Mouse (Mus musculus) adrenal gland, postnatal 14 days (tissue): Measurements from ENCODE around the gene Batf3. TPM values are rescaled to one million over a fixed set of nuclear protein-coding genes. Genes with fewer than 3 reads are reported as not detected.

Experiments used
- DNase-seq: peaks from one replicate; pipeline ENCODE4 v3.0.0; 2021; ENCODE audit warnings: mixed read lengths
- long read RNA-seq, 2 experiments: library from polyadenylated mRNA; stranded (forward); transcript quantifications; one replicate each; pipeline ENCODE4 v2.0.0; 2021
- total RNA-seq: library from RNA; stranded (reverse); gene quantifications from 2 replicates; pipeline ENCODE4 v1.2.3, GENCODE M21; 2021

Batf3 gene
- 2.0 and 5.2 TPM in 2 replicates for total RNA-seq
- long read RNA-seq, experiment 1, partial matches to known transcripts: 0 of 3 reads
- long read RNA-seq, experiment 1, other reads (novel, unspliced or antisense): 0 of 3 reads
- long read RNA-seq, experiment 2, partial matches to known transcripts: 0 of 2 reads
- long read RNA-seq, experiment 2, other reads (novel, unspliced or antisense): 1 of 2 reads

DNA sequence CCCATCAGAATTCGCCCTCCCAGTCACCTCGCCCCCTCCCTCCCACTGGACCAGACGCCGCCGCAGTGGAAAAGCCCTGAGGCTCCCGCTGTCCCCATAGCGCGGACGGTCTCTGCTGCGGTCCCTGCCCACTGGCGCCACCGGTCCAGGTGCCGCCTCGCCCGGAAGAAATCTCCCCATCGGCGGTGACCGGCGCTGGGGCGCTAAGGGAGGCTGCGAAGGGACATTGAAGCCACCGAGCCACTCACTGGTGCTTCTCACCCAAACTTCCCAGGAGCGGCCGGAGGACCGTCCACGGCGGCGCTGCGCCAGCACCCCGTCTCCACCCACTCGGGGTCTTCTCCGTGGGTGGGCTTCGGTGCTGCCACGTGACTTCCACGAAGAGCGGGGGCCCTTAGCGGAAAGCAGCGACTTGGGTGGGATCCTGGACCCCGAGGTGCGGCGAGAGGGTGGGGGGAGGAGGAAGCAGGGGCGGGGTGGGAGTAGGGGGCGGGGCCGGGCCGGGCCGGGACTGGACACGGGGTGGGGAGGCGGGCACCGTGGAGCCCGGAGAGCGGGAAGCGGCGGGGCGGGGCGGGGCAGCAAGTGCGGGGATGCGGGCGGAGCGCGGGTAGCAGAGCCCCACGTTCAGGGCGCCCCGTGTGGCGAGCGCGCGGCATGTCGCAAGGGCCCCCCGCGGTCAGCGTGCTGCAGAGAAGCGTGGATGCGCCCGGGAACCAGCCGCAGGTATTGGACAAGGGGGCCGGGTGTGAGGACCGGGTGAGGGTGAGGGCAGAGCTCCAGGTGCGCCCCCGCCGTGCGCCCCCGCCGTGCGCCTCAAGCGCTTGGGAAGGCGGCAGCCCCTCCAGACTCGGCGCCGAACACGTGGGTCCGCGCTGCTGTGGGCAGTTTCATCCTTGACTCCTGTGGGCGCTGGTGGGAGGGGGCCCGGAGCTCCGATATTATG lies at the start of gene Batf3:
Gene Batf3 (plus strand): TSS at position 46 of the 946 bp plus-strand sequence.
- DNase-seq: peak; percentile 69

DNA sequence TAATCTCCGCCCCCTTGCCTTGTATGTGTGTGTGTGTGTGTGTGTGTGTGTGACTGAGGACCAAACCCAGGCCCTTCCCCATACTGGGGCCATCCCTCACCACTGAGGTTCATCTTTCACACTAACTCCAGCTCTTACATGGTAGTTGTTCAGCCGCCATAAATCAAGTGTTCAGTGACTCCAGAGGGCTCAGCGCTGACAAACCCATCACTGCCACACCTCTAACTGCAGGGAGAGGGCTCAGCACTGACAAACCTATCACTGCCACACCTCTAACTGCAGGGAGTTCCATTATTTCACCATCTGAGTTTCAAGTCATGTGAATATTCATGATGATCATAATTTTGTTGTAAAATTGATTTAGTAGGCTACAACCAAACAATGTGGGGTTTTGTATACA lies 44.1 kb upstream of the Batf3 start:
- no peak for DNase-seq

- peak; percentile 70 for DNase-seq
Measured at GRCm38 (mm10) chr1:191054870-191055532, 42.6 kb upstream of the Batf3 start.

DNA sequence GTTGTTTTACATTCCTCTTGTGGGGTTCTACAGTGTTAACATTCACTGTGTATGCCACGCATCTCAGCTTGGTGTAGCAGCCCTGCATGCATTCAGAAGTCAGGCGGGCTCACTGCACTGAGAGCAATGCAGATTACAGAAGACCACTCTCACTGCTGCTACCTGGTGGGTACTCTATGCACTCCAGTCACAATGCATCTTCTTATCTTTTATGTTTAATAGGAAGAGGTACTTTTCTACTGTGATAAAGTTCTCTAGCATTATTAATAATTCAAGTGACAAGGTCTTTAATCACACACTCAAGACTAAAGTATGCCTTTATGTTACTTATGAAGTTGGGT lies 42.1 kb upstream of the Batf3 start:
- no peak for DNase-seq

DNA sequence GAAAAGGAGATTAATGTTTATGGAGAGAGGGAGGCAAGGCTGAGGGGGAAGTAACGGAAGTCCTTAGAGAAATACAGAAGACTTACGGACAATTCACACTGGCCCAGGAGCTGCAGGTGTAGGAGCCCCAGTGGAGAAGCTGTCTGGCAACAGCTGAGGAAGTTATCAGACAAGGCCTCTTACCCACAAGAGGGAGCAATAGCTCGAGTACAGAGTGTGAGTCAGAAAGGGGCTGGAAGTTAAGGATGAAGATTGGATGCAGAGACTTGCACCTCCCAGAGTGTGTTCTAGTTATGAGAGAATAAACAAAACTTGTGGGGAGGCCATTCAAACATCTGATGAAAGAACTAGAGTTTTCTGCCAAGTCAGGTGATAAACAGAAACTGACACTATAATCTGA lies 40.2 kb upstream of the Batf3 start:
- DNase-seq: no peak

DNA sequence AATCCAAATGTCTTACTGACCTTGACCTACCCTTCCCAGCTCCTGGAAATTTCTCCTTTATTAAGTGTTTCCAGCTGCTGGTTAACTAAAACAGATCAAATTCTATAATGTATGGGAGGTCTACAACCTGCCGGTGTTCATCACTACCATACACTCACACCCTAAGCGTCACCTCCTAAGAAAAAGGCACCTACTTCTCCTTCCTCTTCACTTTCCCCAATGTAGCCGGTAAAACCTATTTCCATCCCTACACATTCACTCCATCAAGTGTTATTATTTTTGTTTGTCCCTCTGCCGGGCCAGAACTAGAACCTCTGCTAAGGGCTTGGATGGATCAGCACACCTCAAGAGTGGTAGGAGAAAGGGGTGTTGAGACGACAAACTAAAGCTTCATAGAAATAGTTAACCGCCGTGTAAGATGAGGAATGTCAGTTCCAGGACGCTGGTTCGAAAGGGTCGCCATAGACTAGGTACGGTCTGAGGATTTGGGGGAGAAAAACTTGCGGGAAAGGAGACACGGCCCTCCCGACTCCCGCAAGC lies 35.3 kb upstream of the Batf3 start:
- no peak for DNase-seq

DNA sequence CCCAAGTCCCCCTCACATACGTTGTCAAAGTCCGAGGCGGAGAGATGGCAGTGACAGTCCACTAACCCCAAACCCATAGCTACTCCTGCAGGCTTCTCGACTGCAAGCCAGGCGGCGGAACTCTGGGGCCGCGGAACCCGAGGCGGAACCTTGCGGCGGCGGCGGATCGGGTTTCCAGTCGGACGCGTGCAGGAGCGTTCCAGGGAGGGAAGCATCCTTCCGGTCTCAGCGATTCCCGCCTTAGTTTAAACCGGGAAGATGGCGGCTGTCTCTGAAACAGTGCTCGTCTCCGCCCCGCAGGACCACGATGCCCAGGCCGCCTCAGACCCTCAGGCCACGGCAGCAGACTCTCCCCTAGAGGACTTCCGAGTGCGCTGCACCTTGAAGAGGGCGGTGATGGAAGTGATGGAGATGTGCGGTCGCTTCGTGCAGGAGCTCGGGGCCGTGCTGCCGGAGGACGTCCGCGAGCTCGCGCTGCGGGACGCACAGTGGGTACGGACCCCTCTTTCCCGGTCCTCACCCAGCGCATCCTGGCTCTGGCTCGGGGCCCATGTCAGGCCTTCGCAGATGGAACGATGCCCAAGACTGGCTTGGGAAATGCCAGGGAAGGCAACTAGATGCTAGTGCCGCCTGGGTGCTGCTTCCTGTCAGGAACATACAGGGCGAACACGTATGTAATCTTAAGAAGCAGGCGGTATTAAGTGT lies 34.7 kb upstream of the Batf3 start, which contains the start of the genes Tatdn3 and Nsl1:
Gene Tatdn3 (minus strand): TSS at position 152 of the 705 bp plus-strand sequence.
Gene Nsl1 (plus strand): TSS at position 232 of the 705 bp plus-strand sequence.
- DNase-seq: peak; percentile 95

- DNase-seq: no peak
Measured at GRCm38 (mm10) chr1:191063700-191064099, 33.9 kb upstream of the Batf3 start.

DNA sequence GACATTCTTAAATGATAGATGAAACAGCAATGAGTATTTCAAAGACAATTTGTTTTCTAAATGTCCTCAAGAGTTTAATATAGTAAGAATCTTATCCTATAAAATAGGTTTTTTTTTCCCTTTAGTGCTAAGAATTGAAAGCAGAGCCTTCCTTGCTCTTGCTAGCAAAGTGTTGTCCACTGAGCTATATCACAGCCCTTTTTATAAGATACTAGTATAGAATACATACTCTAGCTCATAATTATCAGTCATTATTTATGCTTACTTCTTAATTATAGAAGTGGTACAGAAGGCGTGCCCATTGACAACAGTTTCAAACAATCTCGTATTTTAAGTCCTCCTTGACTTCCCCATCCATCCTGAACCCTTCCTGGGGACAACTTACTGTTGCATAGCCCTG lies 33.1 kb upstream of the Batf3 start:
- no peak for DNase-seq

GRCm38 (mm10) chr1:191065188-191065587 lies 32.5 kb upstream of the Batf3 start:
- DNase-seq: no peak

DNA sequence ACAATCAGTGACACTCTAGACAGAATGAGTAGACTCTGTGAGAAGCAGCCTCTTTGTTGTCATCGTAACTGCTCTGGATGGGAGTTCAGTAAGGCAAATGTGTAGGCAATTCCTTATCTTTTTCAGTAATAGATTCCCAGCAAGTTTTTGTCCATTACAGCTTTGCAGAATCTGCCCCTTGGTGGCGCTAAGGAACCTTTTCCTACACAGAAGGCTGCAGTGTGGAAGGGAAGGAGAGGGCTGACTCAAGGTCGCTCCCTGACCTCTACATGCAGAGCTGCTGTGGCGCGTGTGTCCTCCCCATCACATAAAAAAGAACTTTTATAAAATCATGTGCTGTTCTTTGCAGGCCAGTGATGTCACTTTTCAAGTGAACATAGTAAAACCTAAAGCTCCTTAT lies 29.3 kb upstream of the Batf3 start:
- peak; percentile 77 for DNase-seq

DNA sequence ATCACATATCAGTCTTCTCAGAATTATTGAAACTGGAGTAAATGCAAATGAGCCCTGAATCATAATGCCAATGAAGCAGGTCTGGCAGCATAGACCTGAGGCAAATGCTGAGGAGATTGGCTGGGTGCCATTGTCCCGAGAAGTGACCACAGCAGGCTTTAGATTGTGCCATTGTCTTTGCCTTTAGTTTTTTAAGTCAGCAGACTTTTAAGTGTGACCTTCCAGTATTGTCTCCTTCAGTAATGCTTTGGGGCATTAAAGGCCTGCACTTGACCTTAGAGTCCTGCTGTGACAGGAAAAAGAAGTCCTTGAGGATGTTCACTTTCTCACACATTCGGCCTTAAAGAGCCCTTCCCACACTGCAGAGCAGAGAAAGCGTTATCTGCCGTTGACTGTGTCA lies 27.4 kb upstream of the Batf3 start:
- no peak for DNase-seq

GRCm38 (mm10) chr1:191071613-191072012 lies 26.0 kb upstream of the Batf3 start:
- DNase-seq: no peak

- DNase-seq: peak; percentile 68
Measured at GRCm38 (mm10) chr1:191072329-191072913, 25.2 kb upstream of the Batf3 start.

DNA sequence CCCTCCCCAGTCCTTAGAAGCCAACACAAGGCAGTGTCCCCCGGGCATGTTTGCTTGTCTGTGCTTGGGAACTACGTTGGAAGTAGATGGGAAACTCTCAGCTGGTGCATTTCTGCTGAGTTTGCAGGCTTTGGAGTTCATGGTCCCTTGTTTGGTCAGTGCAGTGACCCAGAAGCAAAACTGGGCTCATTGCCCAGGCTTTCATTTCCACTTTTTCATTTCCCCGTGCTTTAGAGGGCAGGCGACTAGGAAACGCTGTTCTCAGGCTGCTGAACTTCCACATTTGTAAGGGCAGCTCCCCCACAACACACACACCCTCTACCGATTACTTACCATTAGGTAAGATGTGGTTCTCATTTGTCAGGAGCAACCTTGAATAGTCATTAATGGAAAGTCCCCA lies 24.6 kb upstream of the Batf3 start:
- peak; percentile 81 for DNase-seq

- DNase-seq: no peak
Measured at GRCm38 (mm10) chr1:191073486-191073885, 24.2 kb upstream of the Batf3 start.

- DNase-seq: peak; percentile 75
Measured at GRCm38 (mm10) chr1:191075199-191075883, 22.3 kb upstream of the Batf3 start.

DNA sequence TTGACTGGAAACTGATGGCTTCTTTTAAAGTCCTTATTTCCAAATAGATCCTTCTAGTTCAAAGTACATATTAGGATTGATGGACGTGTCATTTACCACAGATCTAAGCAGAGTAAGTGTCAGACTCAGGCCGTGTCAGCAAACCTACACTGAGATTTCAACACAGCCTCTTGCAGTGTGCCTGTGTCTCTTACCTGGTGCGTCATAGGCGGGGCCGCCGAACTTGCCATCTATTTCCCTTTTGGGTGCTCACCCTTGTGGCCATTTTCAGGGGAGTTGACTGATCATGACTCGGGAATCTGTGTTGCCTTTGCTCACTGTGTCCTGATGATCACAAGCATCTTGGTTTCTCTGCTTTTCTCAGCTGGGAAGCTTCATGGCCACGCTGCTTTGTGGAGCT lies 14.4 kb upstream of the Batf3 start:
- no peak for DNase-seq

- peak; percentile 66 for DNase-seq
Measured at GRCm38 (mm10) chr1:191084951-191085559, 12.6 kb upstream of the Batf3 start.

DNA sequence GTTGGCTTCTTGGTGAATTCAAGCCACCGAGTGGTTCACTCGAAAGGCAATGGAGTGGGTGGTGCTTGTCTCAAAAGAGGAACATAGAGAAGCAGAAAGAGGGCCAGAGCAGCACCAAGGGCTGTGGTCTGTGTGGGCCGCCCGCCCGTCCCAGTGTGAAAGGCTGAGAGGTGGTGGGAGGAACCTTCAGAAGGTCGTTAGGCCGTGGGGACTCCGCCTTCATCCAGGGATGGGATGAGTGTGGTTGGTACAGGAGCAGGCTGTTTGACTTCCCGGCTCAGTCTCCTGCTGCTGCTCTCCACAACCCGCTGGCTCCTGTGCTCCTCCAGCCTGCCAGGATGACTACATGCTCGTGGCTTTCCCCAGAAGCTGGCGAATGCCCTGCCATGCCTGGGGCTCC lies 12.1 kb upstream of the Batf3 start:
- DNase-seq: no peak
